Mouse (Mus musculus) small intestine, adult 2 months (tissue): ENCODE results near the gene Prr23a3.

Experiments
- CTCF ChIP-seq: fragments of 200-500 bp; IDR thresholded peaks from 2 replicates; pipeline ENCODE4 v1.5.1; 2012; ENCODE audit warnings: low read depth, mild to moderate bottlenecking, control low read depth, inconsistent platforms, low read length, moderate library complexity, mixed read lengths; ENCODE audit not compliant: insufficient replicate concordance, insufficient read length; ENCODE audit errors: extremely low read depth
- POLR2A ChIP-seq: fragments of 200-500 bp; IDR thresholded peaks from 2 replicates; pipeline ENCODE4 v1.6.1; 2012; ENCODE audit warnings: low read depth, mild to moderate bottlenecking, control low read depth, inconsistent platforms, low read length, moderate library complexity

- no peak for TF ChIP-seq CTCF
- no peak for TF ChIP-seq POLR2A
Measured at GRCm38 (mm10) chr9:98816066-98816465, 48.5 kb upstream of the Prr23a3 start.
